Mouse (Mus musculus) skeletal muscle tissue, adult 2 months (tissue): ENCODE data around the gene Exoc2.

Experiments used
- DNase-seq: peaks from one replicate; pipeline ENCODE4 v3.0.0-alpha.2; 2012; ENCODE audit warnings: low read depth, low spot score

Exoc2 gene

DNA sequence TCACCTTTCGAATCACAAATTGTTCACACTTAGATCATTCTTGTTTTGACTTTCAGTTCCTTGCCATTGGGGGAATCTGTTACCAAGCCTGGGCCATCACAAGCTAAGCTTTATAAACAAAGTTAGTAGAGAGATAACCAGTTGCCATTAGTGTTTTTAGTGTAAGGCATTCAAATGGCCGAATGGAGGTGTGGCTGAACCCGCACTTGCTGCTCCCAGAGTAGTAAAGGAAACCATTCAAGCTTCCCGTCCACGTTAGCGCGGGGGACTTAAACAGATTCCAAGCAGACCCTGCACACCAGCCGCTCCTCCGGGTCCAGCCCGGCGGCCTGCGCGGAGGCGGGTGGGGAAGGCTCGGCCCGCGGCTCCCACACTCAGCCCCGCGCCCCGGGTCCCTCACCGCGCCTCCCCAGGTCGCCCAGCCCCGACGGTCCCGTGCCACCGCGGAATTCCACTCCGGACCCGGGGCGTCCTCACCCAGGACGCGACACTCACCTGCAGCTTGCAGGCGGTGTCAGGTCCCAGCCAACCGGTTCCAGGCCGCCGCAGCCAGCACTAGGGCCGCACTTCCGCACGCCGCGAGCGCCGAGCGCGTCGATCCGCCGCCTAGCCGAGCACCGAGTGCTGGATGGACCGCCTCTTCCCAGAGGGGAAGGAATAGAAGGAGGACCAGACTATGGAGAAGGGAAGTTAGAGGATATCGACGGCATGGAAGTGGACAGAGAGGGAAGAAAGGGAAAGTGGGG is at the start of gene Exoc2, which contains the start of gene Gm5447:
Gene Exoc2, minus strand, starts transcription at position 593 of the 746 bp plus-strand sequence.
Gene Gm5447, plus strand, starts transcription at position 704 of the 746 bp plus-strand sequence.
- peak; percentile 71 for DNase-seq

DNA sequence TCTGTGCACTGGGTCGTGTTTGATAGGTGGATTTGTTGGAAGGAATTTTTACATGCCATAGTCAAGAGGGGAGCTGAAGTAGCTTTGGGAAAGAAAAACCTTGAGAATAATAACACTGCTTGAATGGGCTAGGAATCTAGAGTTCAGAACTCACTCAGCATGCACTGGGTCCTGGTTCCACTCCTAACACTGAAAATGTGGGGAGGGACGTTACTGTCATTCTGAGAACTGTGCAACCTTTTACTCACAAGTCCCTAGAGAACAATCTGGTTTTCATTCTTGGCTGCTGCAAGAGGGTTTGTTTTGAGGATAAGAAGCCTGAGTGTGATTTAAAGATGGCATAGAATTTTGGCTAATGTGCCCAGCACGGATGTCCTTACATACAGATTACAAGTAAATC is 49.8 kb upstream of the Exoc2 start:
- DNase-seq: no peak

DNA sequence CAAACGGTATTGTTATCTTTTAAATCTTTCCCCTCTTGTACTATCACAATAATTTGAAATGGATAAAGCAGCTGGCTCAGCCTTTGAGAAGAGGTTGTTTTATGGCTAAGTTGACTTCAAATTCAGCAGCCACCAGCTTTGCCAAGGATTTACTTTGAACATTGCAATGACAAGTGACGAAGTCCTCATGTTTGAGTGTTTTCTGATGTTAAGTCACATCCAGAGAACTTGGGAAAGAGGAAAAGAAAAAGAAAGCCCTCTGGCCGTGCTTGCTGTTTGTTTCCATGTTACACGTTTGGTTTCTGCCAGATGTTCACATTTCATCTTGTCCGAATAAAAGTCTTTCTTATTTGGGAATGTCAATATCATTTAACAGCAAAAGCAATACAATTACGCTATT is 48.0 kb upstream of the Exoc2 start:
- no peak for DNase-seq

DNA sequence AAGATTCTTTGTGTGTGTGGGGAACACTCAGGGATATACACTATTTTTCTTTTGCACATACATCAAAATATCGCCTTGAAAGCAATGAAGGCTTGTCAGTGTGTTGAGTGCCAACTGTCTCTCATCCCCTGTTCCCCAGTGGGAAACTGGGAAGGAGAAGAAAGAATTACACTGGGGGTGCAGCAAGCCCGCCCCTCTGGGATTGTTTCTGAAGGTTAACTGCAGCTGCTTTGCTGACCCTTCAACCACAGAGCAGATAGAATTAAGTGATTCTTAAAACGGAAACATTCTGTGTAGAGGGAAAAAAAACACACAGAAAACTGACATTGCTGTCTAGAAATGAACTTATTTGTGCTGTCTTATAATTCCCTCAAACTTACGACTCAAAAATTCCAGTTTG is 47.6 kb upstream of the Exoc2 start:
- DNase-seq: no peak

DNA sequence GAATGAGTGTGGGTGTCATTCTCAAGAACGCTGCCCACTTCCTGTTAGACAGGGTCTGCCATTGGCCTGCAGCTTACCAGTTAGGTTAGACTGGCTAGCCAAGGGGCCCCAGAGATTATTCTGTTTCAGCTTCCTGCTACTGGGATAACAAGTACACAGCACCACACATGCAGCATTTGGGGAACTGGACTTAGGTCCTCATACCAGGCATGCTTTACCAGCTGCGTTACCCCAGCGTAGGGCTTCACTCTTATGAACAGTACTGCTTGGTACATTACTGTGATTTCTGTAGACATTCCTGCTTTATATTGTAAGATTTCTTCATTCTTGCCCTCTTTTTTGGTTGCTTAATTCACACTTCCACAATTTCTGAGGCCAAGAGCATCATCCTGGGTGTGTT is 43.7 kb upstream of the Exoc2 start:
- no peak for DNase-seq

DNA sequence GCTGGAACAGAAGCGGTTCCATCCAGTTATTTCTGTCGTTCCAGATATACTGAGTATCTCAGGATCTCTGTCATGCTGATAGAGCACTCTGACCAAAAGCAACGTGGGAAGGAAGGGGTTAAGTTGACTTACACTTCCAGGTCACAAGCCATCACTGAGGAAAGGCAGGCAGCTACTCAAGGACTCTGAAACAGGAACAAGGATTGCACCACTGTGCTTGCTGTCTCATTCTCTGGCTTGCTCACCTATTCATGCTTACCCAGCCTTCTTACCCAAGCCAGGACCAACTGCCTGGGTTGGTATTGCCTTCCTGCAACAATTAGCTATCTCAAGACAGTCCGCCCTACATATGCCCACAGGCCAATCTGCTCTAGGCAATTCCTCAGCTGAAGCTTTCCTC is 31.1 kb upstream of the Exoc2 start:
- no peak for DNase-seq

DNA sequence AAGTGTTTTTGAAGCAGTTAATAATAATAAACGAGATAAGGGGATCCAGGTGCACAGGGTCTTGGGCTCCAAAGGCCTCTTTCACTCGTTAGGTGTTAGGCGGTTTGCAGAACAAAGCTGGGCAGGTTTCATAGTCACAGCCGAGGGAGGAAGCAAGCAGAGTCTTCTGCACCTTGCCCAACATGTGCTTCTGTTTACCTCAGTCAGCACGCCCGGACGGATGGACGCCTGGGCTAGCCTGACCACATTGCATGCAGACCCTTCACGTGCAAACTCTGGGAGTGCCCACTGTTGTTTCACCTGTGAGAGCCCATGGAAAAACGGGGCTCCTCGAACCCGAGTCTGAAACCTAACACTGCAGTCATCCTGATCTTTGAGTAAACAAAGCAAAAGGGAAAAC is 30.6 kb upstream of the Exoc2 start:
- DNase-seq: no peak

DNA sequence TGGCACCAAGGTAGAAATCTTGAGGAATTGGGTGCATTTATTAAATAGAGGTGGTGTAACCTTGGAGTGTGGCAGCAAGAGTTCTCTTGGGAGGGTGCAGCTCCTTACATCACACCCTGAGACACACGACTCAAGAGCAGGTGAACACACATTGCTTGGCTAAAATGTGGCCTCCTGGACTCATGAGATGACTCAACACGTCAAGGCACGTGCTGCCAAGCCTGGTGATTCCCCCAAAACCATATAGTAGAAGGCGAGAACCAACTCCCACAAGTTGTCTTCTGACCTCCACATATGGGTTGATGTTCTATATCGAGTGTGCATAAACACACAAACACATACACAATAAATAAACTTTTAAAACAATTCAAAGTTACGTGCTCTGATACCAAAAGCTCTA is 25.9 kb upstream of the Exoc2 start:
- DNase-seq: no peak

DNA sequence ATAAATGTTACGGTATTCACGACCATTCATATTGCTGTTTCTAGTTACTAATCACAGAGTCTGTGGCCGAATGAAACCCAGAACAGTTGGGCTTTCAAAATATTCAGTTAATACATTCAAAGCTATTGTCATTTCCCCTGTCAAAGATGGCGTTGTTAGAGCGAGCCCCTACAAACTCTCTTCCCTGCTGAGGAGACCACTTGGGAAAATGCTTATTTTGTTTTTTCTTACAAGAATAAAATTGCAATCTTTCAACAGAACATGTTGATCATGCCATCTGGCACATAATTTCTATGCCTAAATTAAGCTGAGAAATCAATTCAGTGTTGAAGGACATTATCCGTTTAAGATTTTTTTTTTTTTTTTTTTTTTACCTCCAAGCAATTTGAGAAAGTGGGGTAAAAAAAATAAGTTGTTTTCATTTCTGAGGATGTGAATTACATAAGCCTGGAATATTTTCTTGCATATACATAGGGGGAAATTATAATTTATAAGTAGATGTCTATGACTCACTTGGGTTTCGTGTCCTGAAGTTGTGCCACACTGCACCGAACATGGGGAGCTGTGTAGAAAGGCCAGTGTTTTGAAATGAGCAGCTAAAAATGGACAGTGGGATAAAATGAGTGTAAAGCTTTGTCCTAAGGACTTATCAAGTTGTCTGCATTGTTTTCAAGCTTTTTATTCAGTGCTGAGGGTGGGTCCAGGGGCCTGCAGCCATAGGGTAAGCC is 23.8 kb upstream of the Exoc2 start:
- no peak for DNase-seq

DNA sequence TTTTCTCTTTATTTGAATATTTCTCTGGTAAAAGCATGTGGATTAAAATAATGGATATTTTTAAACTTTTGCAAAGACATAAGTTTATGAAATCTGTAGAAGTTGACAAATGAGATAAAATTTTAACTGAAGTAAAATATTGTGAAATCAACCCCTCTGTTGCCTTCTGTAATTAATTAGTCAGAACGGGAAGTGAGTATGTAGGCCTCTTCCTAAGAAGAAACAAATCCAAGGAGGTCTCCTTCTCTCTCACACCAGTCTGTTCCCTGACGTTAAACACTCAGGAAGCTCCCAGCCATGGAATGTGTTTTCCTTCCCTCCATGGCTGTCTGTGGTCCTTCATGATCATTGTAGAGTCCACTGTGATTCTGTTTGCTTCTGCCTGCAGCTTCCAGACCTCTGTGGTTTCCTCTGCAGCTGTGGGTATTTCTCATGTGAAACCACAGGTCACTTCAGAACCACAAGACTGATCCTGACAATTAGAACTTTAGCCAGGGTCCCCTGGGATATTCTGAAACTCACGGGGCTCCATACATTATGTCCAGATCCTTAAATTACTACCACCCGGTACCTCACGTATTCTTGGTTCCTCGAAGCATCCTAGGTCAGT is 20.5 kb upstream of the Exoc2 start:
- no peak for DNase-seq

DNA sequence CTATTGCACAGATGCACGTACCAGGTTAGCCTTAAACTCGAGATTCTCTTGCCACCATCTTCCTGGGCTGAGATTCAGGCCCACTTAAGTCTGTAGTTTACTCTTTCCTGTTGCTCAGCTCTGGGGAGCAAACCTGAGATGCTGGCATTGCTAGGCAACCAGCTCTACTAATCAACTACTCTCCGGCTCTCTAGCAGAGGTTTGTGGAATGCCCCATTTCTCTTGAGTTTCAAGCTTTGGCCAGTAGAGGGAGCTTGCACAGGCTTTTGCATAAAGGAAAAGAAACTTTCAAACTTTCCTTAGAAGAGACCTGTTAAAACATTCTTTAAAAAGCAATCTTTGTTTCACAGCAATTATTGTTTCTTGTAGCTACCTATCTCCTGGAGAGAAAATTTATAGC is 19.9 kb upstream of the Exoc2 start:
- no peak for DNase-seq

DNA sequence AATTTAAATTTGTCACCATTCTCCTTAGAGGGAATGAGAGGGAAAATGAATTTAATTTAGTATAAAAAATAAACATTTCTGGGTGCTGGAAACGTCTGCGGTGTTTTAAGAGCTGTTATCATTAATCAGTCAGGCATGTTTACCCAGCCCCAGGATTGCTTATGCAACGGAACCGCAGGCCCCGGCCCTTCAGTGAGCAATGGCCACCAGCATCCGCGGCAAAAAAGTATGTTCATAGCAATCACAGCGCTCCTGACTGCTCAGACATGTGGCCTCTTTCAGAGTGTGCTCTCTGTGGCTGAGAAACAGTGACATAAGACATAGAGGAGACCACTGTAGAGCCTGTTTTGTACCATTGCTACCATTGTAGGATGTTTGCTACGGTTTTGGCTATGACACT is 16.3 kb upstream of the Exoc2 start:
- no peak for DNase-seq

DNA sequence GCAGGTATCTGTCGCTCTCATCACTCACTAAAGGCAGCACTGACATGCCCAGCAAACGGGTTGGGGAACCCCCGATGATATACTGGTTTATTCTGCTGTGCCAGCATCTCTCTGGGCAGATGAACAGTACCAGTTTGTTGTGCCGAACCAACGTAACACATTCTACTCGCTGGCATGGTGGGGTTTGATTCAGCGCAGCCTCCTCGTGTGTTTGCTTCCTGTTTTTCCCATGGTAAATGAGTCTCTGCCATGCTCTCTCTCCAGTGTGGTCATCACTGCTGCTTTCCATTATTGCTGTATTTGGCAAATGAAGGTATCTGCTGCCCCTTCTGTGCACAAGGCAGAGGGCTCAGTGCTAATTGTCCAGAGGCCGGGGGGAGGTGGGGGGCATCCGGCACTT is 15.8 kb upstream of the Exoc2 start:
- no peak for DNase-seq

DNA sequence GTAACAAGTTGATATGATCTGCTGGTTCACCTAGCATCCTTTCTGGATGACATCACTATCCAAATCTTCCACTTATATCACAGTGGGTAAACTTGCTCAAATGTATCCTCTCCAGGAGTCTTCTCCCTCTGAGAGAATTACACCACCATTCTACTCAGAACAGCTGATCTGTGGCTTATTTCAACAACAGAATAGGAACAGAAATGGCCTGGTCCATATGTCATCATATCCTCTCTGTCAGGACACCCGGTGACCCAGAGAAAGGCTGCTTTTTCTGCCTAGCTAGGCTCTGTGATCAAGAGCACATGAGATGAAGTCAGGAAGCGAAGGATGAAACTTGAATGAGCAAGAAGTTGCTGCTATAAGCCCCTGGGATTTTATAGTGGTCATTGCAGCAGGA is 13.8 kb upstream of the Exoc2 start:
- DNase-seq: no peak

DNA sequence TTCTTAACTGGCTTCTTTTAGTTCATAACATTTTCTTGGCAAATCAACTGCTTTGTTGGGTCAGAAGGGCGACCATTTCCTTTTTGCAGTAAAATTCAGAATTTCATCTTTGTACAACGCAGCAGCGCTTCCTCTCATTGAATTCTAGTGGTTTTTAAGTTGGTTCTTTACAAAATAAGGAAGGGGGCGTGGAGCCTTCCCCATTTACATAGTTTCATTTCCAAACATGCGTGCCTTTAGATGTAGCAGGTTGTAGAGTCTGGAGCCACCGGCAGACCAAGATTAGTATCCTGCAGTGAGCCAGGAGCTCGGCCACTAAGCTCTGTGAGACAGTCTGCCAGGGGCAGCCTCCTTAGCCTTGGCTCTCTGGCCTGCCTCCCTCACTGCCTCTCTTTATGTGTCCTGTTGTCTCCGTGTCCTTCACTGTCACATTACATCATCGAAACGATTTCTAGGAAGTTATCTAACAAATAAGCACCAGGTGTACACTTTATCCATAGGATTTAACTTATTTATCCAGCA is 13.1 kb upstream of the Exoc2 start:
- no peak for DNase-seq

DNA sequence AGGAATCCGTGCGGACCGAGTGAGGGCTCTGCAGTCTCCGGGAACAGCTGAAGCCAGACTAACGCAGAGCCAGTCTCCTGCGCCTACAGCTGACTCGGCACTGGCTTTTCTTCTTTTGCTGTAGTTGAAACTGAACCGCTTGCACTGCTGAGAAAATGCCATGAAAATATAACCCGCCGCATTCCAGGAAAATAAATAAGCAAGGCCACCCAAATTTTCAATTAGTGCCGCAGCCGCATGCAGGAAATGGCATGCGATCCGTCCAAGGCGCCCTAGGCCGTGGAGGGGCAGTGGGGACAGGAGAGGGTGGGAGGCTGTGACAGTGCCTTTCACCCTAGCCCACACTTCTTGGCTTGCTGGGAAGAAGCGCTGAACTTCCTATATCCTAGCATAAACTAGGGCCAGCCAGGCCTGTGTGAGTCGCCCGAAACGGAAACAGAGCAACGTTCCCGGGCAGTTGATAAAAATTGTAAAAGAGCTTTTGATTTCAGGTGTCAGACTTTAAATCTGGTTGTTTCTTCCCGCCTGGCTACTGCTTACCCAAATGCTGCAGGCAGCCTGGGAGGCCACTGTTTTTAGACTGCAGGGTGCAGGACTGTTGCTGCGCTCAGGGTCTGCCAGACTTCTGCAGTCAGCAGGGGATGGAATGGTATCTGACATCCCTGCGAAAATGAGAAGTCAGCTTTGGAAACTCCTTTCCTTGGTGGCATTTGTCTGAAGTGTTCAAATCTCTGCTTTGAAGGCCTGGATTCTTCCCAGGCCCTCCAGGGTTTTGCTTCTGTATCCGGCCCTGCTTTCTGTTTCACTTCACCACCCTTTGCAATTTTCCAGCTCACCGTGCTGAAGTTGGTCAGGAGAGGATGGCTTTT is 11.9 kb upstream of the Exoc2 start:
- DNase-seq: peak; percentile 67

DNA sequence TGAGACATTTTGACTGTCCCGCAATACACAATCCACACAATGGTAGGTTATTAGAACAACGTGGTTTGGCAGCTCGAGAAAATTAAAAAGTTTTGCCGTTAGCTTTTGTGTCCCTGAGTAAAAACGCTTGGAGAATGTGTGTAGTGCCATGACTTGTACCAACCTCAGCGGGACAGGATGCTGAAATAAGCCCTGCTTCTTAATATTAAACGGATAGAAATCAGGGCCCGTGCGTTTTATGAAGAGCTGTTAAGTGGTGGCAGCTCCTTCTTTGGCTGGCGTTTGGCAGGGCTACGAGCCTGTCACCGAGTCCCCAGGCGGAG is 11.3 kb upstream of the Exoc2 start:
- no peak for DNase-seq

DNA sequence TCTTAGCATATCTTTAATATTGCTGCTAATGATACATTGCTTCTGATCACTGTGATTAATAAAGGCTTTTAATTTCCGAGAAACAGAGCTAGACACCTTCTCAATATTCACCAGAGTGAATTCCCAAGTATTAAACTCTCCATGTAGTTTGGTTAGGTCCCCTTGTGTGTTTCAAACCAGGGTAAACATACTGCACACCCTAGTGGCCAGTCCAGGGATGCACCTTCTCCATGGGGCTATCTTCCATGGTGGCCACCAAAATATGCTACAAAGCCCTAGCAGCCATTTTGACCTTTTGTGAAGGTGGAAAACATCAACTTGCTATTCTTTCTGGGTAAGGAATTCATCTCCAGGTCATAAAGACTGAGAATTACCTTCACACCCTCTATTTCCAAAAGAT is 7.8 kb upstream of the Exoc2 start:
- no peak for DNase-seq

DNA sequence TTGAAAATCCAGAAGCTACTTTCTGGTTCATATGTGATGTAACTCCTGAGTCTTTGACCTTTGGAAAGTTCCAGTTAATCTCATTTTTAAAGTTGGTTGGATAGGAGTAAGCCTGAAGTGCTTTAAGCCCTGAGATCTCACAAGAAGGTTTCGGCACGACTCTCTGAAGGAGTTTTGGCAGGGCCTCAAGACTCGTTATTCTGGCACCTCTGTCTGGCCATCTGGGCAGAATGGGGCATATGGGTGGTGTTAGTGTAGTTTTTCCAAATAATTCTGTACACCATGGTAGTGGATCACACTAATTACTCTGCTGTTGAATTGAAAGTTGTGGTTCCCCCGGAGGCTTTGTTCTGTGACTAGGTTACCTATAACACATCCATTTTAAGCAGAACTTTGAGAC is 4.3 kb upstream of the Exoc2 start:
- DNase-seq: no peak

DNA sequence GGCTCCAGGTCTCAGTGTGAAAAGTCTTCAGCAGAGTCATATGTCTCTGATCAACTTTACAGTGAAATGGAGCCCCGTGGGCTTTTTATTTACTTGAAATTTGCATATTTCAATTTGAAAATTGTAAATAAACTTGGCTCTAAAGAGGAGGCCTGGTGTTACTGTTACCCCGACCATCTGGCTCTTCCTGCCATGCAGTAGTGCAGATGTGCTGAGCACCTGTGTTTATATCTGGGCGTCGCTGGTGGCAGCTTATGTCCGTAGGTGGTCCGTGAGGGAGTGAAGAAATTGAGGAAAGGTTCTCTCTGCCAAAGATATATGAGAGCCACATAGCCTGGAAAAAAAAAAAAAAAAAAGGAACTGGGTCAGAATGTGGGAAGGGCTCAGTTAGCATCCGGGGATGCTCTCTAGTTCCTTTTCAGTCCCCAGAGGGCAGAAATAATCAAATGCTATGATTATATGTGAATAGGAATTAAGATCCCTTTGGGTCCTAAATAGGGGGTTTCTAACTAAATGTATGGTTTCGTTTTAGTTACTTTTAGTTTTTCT is 2.7 kb upstream of the Exoc2 start:
- no peak for DNase-seq

DNA sequence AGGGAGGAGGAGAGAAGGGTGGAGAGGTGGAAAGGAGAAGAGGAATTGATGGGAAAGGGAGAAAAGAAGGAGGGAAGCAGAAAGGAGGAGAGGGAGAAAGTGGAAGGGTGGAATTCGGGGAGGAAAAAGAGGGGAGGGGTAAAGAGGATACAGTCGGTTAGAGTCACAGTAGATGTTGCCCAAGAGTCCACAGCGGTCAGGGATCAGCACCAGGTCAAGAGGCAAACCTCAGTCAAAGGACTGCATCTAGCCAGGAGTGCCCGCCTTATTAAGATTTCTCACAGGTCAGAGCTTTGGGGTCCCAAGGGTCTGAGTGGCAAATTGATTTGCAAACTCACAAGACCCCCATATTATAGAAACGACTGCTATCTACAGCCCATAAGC is 346 bp upstream of the Exoc2 start:
- no peak for DNase-seq

DNA sequence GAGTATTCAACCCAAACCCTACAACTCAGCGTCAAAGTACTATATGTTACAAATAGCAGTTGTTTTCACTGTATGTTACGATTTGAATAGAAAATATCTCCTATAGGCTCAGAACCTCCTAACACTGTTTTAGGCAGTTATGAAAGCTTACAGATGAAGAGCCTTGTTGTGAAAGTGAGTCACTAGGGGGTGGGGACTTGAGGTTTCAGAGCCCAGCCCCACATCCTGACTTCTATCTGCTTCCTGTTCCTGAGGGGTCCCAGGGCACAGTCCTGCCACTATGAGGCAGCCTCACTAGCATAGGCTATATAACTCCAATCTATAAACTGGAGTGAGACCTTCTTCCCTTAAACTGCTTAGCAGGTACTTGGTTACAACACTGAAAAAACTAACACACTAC is 1.8 kb downstream of the Exoc2 start:
- DNase-seq: no peak
